In the genomic region with DNA sequence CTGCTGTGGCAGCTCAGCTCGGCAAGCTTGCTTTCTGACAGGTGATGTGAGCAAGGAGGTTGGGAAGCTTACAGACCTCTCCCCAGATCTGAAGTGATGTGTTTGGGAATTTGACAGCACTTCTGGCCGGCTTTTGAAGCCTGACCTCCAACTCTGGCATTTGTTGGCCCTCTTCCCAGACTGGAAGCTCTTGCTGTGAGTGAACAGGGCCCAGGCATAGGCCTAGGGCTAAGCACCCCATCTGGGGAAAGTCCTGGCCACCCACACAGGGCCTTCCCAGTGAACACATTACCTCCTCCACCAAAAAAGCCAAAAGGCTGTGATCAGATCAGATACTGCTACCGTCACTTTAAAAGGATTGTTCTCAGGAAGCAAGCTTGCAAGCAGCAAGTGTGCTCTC, we compare ENCODE assay signal across 9 mouse cellular contexts. TPM values are rescaled to one million over a fixed set of nuclear protein-coding genes. Genes with fewer than 3 reads are reported as not detected.
DNase-seq lines count a peak whose midpoint lies in the region; ATAC-seq lines count a peak whose summit lies in the region.
"Had no signal": no experiment of that assay in that cellular context is flagged by ENCODE, and none has a peak within 500 bp of the region (broad histone marks: within the 10 kb centered on the region; RNA-seq: fewer than 3 reads in every experiment).

No protein-coding gene starts in this region.

- DNase-seq in cerebellum, adult 11 months, result peak; percentile 20
- peak; percentile 36 for DNase-seq in 3134 (ENCODE audit: extremely low read depth, insufficient read length, low spot score)
- DNase-seq in fibroblast of lung, adult 2 months (ENCODE audit: low read depth), result peak; percentile 64
- DNase-seq in kidney, adult 8-10 months, result peak; percentile 66 to 70
- DNase-seq in ovary, postnatal 36 days (ENCODE audit: low spot score), result peak; percentile 61
- DNase-seq in frontal cortex, adult 2 months (ENCODE audit: extremely low spot score in 1 of 2, low spot score in 1 of 2), result no peak
- DNase-seq in left cerebral cortex, adult 11 months (ENCODE audit: low spot score), result no peak

- ATAC-seq in cerebellum, adult (ENCODE audit: insufficient number of reproducible peaks, low FRiP score, low TSS enrichment), result no peak

RNA-seq across cellular contexts. Expression of gene Golt1a, which starts 7.1 kb away (rescaled TPM):
- 0.50 and 0.55 TPM in 2 replicates for polyA plus RNA-seq in frontal cortex, adult 2 months (2012; rRNA removed)
- polyA plus RNA-seq: spleen, adult 2 months had no signal

RNA-seq across cellular contexts. Expression of gene Kiss1, which starts 19.1 kb away (rescaled TPM):
- 0.36 and 1.7 TPM in 2 replicates for polyA plus RNA-seq in frontal cortex, adult 2 months (2012; rRNA removed)
- polyA plus RNA-seq: spleen, adult 2 months had no signal

RNA-seq across cellular contexts. Expression of gene Ren1, which starts 47.8 kb away (rescaled TPM):
- polyA plus RNA-seq in frontal cortex, adult 2 months (2012; rRNA removed), result 0.06 TPM in 1 of 2 replicates, not detected in the other
- polyA plus RNA-seq: spleen, adult 2 months had no signal

Comparison
In these comparisons a context has a peak if more than half of its experiments do, and no peak if none do; other contexts are left out.
1. DNase-seq: peak in cerebellum, adult 11 months (single experiment), 3134 (single experiment), fibroblast of lung, adult 2 months (single experiment), kidney, adult 8-10 months (2 of 2) and ovary, postnatal 36 days (single experiment); none in frontal cortex, adult 2 months (0 of 2) and left cerebral cortex, adult 11 months (single experiment).